Comparison of ENCODE assay signal across 26 mouse cellular contexts in the genomic region with DNA sequence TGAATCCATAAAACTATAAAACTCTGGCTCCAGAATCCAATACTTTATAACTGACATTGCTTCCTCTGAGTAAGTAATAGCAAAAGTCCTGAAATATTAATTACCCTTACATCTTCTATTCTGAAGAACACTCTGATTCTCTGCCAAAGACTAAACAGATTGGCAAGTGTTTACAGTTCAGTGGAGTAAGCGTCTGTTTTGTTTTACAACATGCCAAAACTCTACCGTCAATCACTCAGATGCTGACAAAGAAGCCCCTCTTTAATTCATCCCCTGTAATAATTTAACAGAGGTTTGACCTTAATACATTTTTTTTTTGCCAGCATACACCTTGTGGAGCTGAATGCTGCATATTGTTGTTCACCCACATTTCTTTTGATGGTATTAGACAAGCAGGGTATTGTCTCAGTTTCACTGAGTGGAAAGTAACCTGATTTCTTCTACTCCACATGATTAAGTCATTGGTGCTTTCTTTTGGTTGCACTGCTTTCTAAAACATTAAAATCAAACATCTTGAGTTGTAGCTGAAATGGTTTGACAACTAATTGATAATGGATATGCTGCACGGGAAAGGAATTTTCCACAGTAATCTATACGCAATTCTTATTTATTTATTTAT.
DNase-seq lines count a peak whose midpoint lies in the region; ATAC-seq lines count a peak whose summit lies in the region.
"Had no signal": no experiment of that assay in that cellular context is flagged by ENCODE, and none has a peak within 500 bp of the region (broad histone marks: within the 10 kb centered on the region; RNA-seq: fewer than 3 reads in every experiment).

No protein-coding gene starts in this region.

- peak; percentile 17; the same call in 1 of the 2 replicates for ATAC-seq in hindbrain, embryonic 16.5 days
- ATAC-seq in hindbrain, embryonic 14.5 days (ENCODE audit: low FRiP score) = no peak
- ATAC-seq in forebrain, embryonic 15.5 days (replicated peaks) = peak; percentile 71
- no peak for ATAC-seq in kidney, embryonic 16.5 days (ENCODE audit: low FRiP score, low TSS enrichment)
- ATAC-seq: intestine, embryonic 16.5 days; midbrain, embryonic 16.5 days had no signal

- H3K4me1 ChIP-seq in hindbrain, embryonic 16.5 days (ENCODE audit: control insufficient read depth, insufficient read depth, low read depth, low read length) = no peaks in the 10 kb centered on the region
- no peaks in the 10 kb centered on the region for H3K4me1 ChIP-seq in hindbrain, embryonic 14.5 days (replicated peaks; ENCODE audit: control insufficient read depth, insufficient read depth, low read length)
- H3K4me1 ChIP-seq in forebrain, embryonic 15.5 days = peaks cover 4% of the 10 kb centered on the region
- no peaks in the 10 kb centered on the region for H3K4me1 ChIP-seq in kidney, embryonic 16.5 days (ENCODE audit: insufficient read depth, low read length)
- H3K4me1 ChIP-seq: heart, embryonic 13.5 days had no signal

- no peaks in the 10 kb centered on the region for H3K9me3 ChIP-seq in hindbrain, embryonic 16.5 days (ENCODE audit: control insufficient read depth, low read length)
- no peaks in the 10 kb centered on the region for H3K9me3 ChIP-seq in hindbrain, embryonic 14.5 days (ENCODE audit: control insufficient read depth, low read length)
- H3K9me3 ChIP-seq in forebrain, embryonic 15.5 days = no peaks in the 10 kb centered on the region
- H3K9me3 ChIP-seq in kidney, embryonic 16.5 days (ENCODE audit: low read length) = no peaks in the 10 kb centered on the region
- H3K9me3 ChIP-seq: heart, embryonic 13.5 days; neural tube, embryonic 13.5 days had no signal

- no peak overlapping the region for H3K9ac ChIP-seq in hindbrain, embryonic 16.5 days (ENCODE audit: low read depth, low read length)
- H3K9ac ChIP-seq in hindbrain, embryonic 14.5 days = no peak overlapping the region
- no peak overlapping the region for H3K9ac ChIP-seq in forebrain, embryonic 15.5 days (replicated peaks)
- H3K9ac ChIP-seq in kidney, embryonic 16.5 days (replicated peaks; ENCODE audit: low read length) = no peak overlapping the region
- H3K9ac ChIP-seq: heart, embryonic 13.5 days; liver, embryonic 14.5 days; neural tube, embryonic 13.5 days had no signal

- H3K27ac ChIP-seq in hindbrain, embryonic 16.5 days (ENCODE audit: low read depth, low read length) = no peak overlapping the region
- H3K27ac ChIP-seq in hindbrain, embryonic 14.5 days = no peak overlapping the region
- peak overlapping the region; percentile 48; the same call in 1 of the 2 replicates for H3K27ac ChIP-seq in forebrain, embryonic 15.5 days (replicated peaks)
- no peak overlapping the region for H3K27ac ChIP-seq in kidney, embryonic 16.5 days (ENCODE audit: low read length)
- H3K27ac ChIP-seq: heart, embryonic 13.5 days; liver, embryonic 14.5 days; neural tube, embryonic 13.5 days had no signal

- H3K4me3 ChIP-seq in hindbrain, embryonic 16.5 days (ENCODE audit: low read length) = no peak overlapping the region
- no peak overlapping the region for H3K4me3 ChIP-seq in hindbrain, embryonic 14.5 days (replicated peaks; ENCODE audit: low read length)
- H3K4me3 ChIP-seq in forebrain, embryonic 15.5 days = no peak overlapping the region
- no peak overlapping the region for H3K4me3 ChIP-seq in kidney, embryonic 16.5 days (ENCODE audit: low read length)
- H3K4me3 ChIP-seq: heart, embryonic 13.5 days; neural tube, embryonic 13.5 days had no signal

- peak; percentile 23 for DNase-seq in cerebellum, adult 9-10 months
- DNase-seq in cerebellum, adult 18-20 months = no peak
- no peak for DNase-seq in hindbrain, embryonic 14.5 days (ENCODE audit: low spot score)
- peak; percentile 36 for DNase-seq in Muller cell, postnatal 12 days (ENCODE audit: inconsistent ontology term)
- DNase-seq in gastrocnemius, postnatal 10 days = no peak
- DNase-seq: adrenal gland, adult 8-10 months; cerebellum, adult 9-11 months; heart, postnatal 10 days; kidney, adult 8-10 months; kidney, postnatal 10 days; layer of hippocampus, adult 9-11 months; liver; lung, adult 2 months; lung, postnatal 14 days; right cerebral cortex, postnatal 25 days; thymus, postnatal 14 days had no signal

- no peak overlapping the region for H3K4me2 ChIP-seq in hindbrain, embryonic 16.5 days (ENCODE audit: low read length)
- no peak overlapping the region for H3K4me2 ChIP-seq in hindbrain, embryonic 14.5 days (replicated peaks)
- no peak overlapping the region for H3K4me2 ChIP-seq in forebrain, embryonic 15.5 days (replicated peaks)
- no peak overlapping the region for H3K4me2 ChIP-seq in kidney, embryonic 16.5 days (replicated peaks; ENCODE audit: low read depth, low read length)
- H3K4me2 ChIP-seq: heart, embryonic 13.5 days; midbrain, embryonic 11.5 days; neural tube, embryonic 13.5 days had no signal

- 64% methylated on average over 4 of the region's 4 CpGs for WGBS in hindbrain, embryonic 16.5 days
- 73% methylated on average over 4 of the region's 4 CpGs for WGBS in hindbrain, embryonic 14.5 days
- 28% methylated on average over 4 of the region's 4 CpGs for WGBS in forebrain, embryonic 15.5 days
- WGBS in kidney, embryonic 16.5 days = 77% methylated on average over 4 of the region's 4 CpGs

- H3K27me3 ChIP-seq in hindbrain, embryonic 16.5 days (replicated peaks; ENCODE audit: control insufficient read depth, insufficient read depth, low read length) = no peaks in the 10 kb centered on the region
- H3K27me3 ChIP-seq in hindbrain, embryonic 14.5 days (ENCODE audit: control insufficient read depth, insufficient read depth, low read length) = no peaks in the 10 kb centered on the region
- no peaks in the 10 kb centered on the region for H3K27me3 ChIP-seq in forebrain, embryonic 15.5 days
- no peaks in the 10 kb centered on the region for H3K27me3 ChIP-seq in kidney, embryonic 16.5 days (ENCODE audit: insufficient read depth, low read length)
- H3K27me3 ChIP-seq: CH12.LX; heart, embryonic 13.5 days; neural tube, embryonic 13.5 days had no signal

- no peaks in the 10 kb centered on the region for H3K36me3 ChIP-seq in hindbrain, embryonic 16.5 days (ENCODE audit: control insufficient read depth, insufficient read depth, low read length)
- H3K36me3 ChIP-seq in hindbrain, embryonic 14.5 days (replicated peaks; ENCODE audit: control insufficient read depth, insufficient read depth) = no peaks in the 10 kb centered on the region
- H3K36me3 ChIP-seq in forebrain, embryonic 15.5 days = no peaks in the 10 kb centered on the region
- no peaks in the 10 kb centered on the region for H3K36me3 ChIP-seq in kidney, embryonic 16.5 days (ENCODE audit: insufficient read depth, low read length)
- H3K36me3 ChIP-seq: heart, embryonic 13.5 days; neural tube, embryonic 13.5 days had no signal

Comparison
In these comparisons a context has a peak if more than half of its experiments do, and no peak if none do; other contexts are left out.
1. DNase-seq: peak in cerebellum, adult 9-10 months (single experiment) and Muller cell, postnatal 12 days (single experiment); none in cerebellum, adult 18-20 months (0 of 2), hindbrain, embryonic 14.5 days (single experiment) and gastrocnemius, postnatal 10 days (single experiment).
2. ATAC-seq: peak in hindbrain, embryonic 16.5 days (single experiment) and forebrain, embryonic 15.5 days (single experiment); none in hindbrain, embryonic 14.5 days (single experiment) and kidney, embryonic 16.5 days (single experiment).